Mouse (Mus musculus) olfactory bulb, adult 2 months (tissue): ENCODE results near the gene Pigo. TPM values are rescaled to one million over a fixed set of nuclear protein-coding genes. Genes with fewer than 3 reads are reported as not detected.

Source experiments
- H3K27ac ChIP-seq: fragments of 200-500 bp; 2 replicates; pipeline ENCODE4 v1.5.1; 2012; ENCODE audit warnings: low read depth, low read length; ENCODE audit not compliant: insufficient read depth
- H3K4me1 ChIP-seq: fragments of 200-500 bp; 2 replicates; pipeline ENCODE4 v1.6.1; 2012; ENCODE audit warnings: low read length; ENCODE audit not compliant: control insufficient read depth, insufficient read depth
- H3K4me3 ChIP-seq: fragments of 200-500 bp; 2 replicates; pipeline ENCODE4 v1.5.1; 2012; ENCODE audit warnings: mild to moderate bottlenecking, low read depth, low read length, moderate library complexity; ENCODE audit not compliant: insufficient read depth
- CTCF ChIP-seq: fragments of 200-500 bp; IDR thresholded peaks from 2 replicates; pipeline ENCODE4 v1.5.1; 2012; ENCODE audit warnings: low read depth, mild to moderate bottlenecking, low read length, moderate library complexity; ENCODE audit not compliant: insufficient read depth
- POLR2A ChIP-seq: fragments of 200-500 bp; IDR thresholded peaks from 2 replicates; pipeline ENCODE4 v1.6.1; 2012; ENCODE audit warnings: mild to moderate bottlenecking, low read depth, low read length, moderate library complexity; ENCODE audit not compliant: insufficient read depth
- WGBS: fragments of 180-500 bp; shearing (Covaris S2); methylation state at CpG from one replicate; pipeline ENCODE4 v1.1.7; 2018; 5-methylcytosine and 5-hydroxymethylcytosine counted together
- polyA plus RNA-seq: library from polyadenylated mRNA; stranded (reverse); fragments of >200 nt; gene quantifications from 2 replicates; pipeline ENCODE4 v1.2.4, GENCODE M21; 2012; ENCODE audit warnings: low replicate concordance; ENCODE audit not compliant: missing spikeins, insufficient read depth, insufficient read length

Pigo gene
- polyA plus RNA-seq, 1 experiment: not detected

- Histone ChIP-seq H3K27ac (no peak overlapping the region), H3K4me3 (peak overlapping the region; percentile 78), H3K4me1 (peaks cover 6% of the 10 kb centered on the region)
- no peak for TF ChIP-seq CTCF
- TF ChIP-seq POLR2A: no peak
- 79% methylated on average over 9 of the region's 9 CpGs for WGBS
Measured at GRCm38 (mm10) chr4:43030352-43030751, 4.7 kb upstream of the Pigo start.

- TF ChIP-seq POLR2A (no peak), CTCF (no peak)
- Histone ChIP-seq H3K4me1 (peaks cover 7% of the 10 kb centered on the region), H3K4me3 (no peak overlapping the region), H3K27ac (no peak overlapping the region)
- 90% methylated on average over 9 of the region's 9 CpGs for WGBS
Measured at GRCm38 (mm10) chr4:43029749-43030148, 4.1 kb upstream of the Pigo start.

GRCm38 (mm10) chr4:43029121-43029520 is 3.5 kb upstream of the Pigo start:
- peaks cover 11% of the 10 kb centered on the region for H3K4me1 ChIP-seq
- no peak overlapping the region for H3K4me3 ChIP-seq
- no peak for TF ChIP-seq CTCF
- H3K27ac ChIP-seq: no peak overlapping the region
- WGBS: 89% methylated on average over 7 of the region's 7 CpGs

- peak overlapping the region; percentile 64 for H3K4me3 ChIP-seq
- H3K4me1 ChIP-seq: peaks cover 12% of the 10 kb centered on the region
- TF ChIP-seq CTCF (no peak), POLR2A (no peak)
- no peak overlapping the region for H3K27ac ChIP-seq
- WGBS: 65% methylated on average over 14 of the region's 14 CpGs
Measured at GRCm38 (mm10) chr4:43024673-43025072, 946 bp downstream of the Pigo start.

- Histone ChIP-seq H3K27ac (no peak overlapping the region), H3K4me1 (peaks cover 12% of the 10 kb centered on the region), H3K4me3 (no peak overlapping the region)
- WGBS: 73% methylated on average over 17 of the region's 17 CpGs
- TF ChIP-seq CTCF: no peak
- no peak for TF ChIP-seq POLR2A
Measured at GRCm38 (mm10) chr4:43021341-43021740, 4.3 kb downstream of the Pigo start.

GRCm38 (mm10) chr4:43020876-43021275 is 4.7 kb downstream of the Pigo start:
- no peak for TF ChIP-seq CTCF
- TF ChIP-seq POLR2A: no peak

GRCm38 (mm10) chr4:43019641-43020465 is 5.8 kb downstream of the Pigo start:
- H3K27ac ChIP-seq: no peak overlapping the region
- H3K4me1 ChIP-seq: peaks cover 11% of the 10 kb centered on the region
- WGBS: 91% methylated on average over 23 of the region's 23 CpGs
- H3K4me3 ChIP-seq: no peak overlapping the region
- TF ChIP-seq CTCF (no peak), POLR2A (no peak)

More at GRCm38 (mm10) chr4:43020876-43021275, 4.7 kb downstream of the Pigo start:
- 85% methylated on average over 16 of the region's 16 CpGs for WGBS
- H3K27ac ChIP-seq: no peak overlapping the region
- no peak overlapping the region for H3K4me3 ChIP-seq
- H3K4me1 ChIP-seq: peaks cover 12% of the 10 kb centered on the region

GRCm38 (mm10) chr4:43019176-43019575 is 6.4 kb downstream of the Pigo start:
- H3K4me1 ChIP-seq: peaks cover 6% of the 10 kb centered on the region; the same call in 1 of the 2 replicates
- WGBS: 89% methylated on average over 10 of the region's 10 CpGs
- no peak overlapping the region for H3K4me3 ChIP-seq
- no peak overlapping the region for H3K27ac ChIP-seq
- TF ChIP-seq POLR2A (no peak), CTCF (no peak)

GRCm38 (mm10) chr4:43018156-43018555 is 7.5 kb downstream of the Pigo start:
- Histone ChIP-seq H3K4me1 (no peaks in the 10 kb centered on the region), H3K27ac (no peak overlapping the region), H3K4me3 (no peak overlapping the region)
- TF ChIP-seq CTCF (no peak), POLR2A (no peak)
- 89% methylated on average over 4 of the region's 4 CpGs for WGBS

GRCm38 (mm10) chr4:43012091-43012490 is 13.5 kb downstream of the Pigo start:
- WGBS: 95% methylated on average over 1 of the region's 1 CpGs
- no peak overlapping the region for H3K4me3 ChIP-seq
- no peak overlapping the region for H3K27ac ChIP-seq
- peaks cover 2% of the 10 kb centered on the region for H3K4me1 ChIP-seq
- no peak for TF ChIP-seq POLR2A
- no peak for TF ChIP-seq CTCF
